Mouse (Mus musculus) effector memory CD4-positive, alpha-beta T cell, adult 5 months (primary cell): ENCODE results near the gene Gm20831. TPM values are rescaled to one million over a fixed set of nuclear protein-coding genes. Genes with fewer than 3 reads are reported as not detected.

Source experiments
- polyA plus RNA-seq: library from polyadenylated mRNA; unstranded; fragments of 100-300 nt; shearing (Covaris generic); gene quantifications from one replicate; pipeline ENCODE4 v1.2.1, GENCODE M21; 2017

Gm20831 gene
- polyA plus RNA-seq, result not detected

GRCm38 (mm10) chrY:17874441-17874840 lies at the start of gene Gm20831, which contains the start of gene Gm20772:
Gm20831 (plus strand) TSS chrY:17874741.
Gm20772 (plus strand) TSS chrY:17874741.

GRCm38 (mm10) chrY:17846166-17846565 lies 28.4 kb upstream of the Gm20831 start, which contains the start of gene Gm21904:
Gm21904 (minus strand) TSS chrY:17846266.

GRCm38 (mm10) chrY:17937230-17937629 lies 62.7 kb downstream of the Gm20831 start, which contains the start of gene Srsy:
Srsy (minus strand) TSS chrY:17937330.

Other genes starting within 250 kb of the Gm20831 start
- not detected for gene Gm21904, start 28.5 kb upstream of the Gm20831 start, polyA plus RNA-seq
- not detected for gene Gm20772, start within 50 bp of the Gm20831 start, polyA plus RNA-seq
- not detected for gene Srsy, start 62.6 kb downstream of the Gm20831 start, polyA plus RNA-seq
- not detected for gene Gm21764, start 187.1 kb downstream of the Gm20831 start, polyA plus RNA-seq
- gene Ssty1, start 214.4 kb downstream of the Gm20831 start, polyA plus RNA-seq, result not detected